Mouse (Mus musculus) heart, postnatal 25 days (tissue): ENCODE measurements around the gene Ppa1. TPM values are rescaled to one million over a fixed set of nuclear protein-coding genes. Genes with fewer than 3 reads are reported as not detected.
A peak's percentile ranks its signal among the peaks of the same experiment; 100 is the strongest.

Source experiments
- DNase-seq: peaks from one replicate; pipeline ENCODE4 v3.0.0; 2022; ENCODE audit warnings: low spot score
- intact Hi-C: fragments of 180-260 bp; cut with DNase I; formaldehyde crosslinking; loops from one replicate; pipeline ENCODE4 v1.15.1; 2025
- total RNA-seq, 2 experiments: library from RNA; stranded (reverse); gene quantifications; 2 replicates each; pipeline ENCODE4 v1.2.3; 2021

Gene Ppa1
- total RNA-seq, 2 experiments from 2014 or later, result 63.9 to 70.1 TPM

GRCm38 (mm10) chr10:61689405-61689804 is 41.1 kb downstream of the Ppa1 start:
- no peak for DNase-seq

GRCm38 (mm10) chr10:61693563-61693962 is 45.2 kb downstream of the Ppa1 start:
- intact Hi-C loops, result no loop called here

More at GRCm38 (mm10) chr10:61689405-61689804, 41.1 kb downstream of the Ppa1 start:
- intact Hi-C loops, result no loop called here

GRCm38 (mm10) chr10:61694870-61695670 is 46.7 kb downstream of the Ppa1 start, which contains the start of gene Tysnd1:
TSS of gene Tysnd1 (plus strand) at chr10:61695514.
- peak; percentile 90 for DNase-seq
- intact Hi-C loops, result no loop called here

More at GRCm38 (mm10) chr10:61693563-61693962, 45.2 kb downstream of the Ppa1 start:
- DNase-seq, result no peak

GRCm38 (mm10) chr10:61695703-61696559 is 47.6 kb downstream of the Ppa1 start:
- no peak for DNase-seq
- intact Hi-C loops, result no loop called here

GRCm38 (mm10) chr10:61696560-61696823 is 48.1 kb downstream of the Ppa1 start:
- intact Hi-C loops, result no loop called here
- DNase-seq, result no peak

- DNase-seq, result no peak
- intact Hi-C loops, result no loop called here
Measured at GRCm38 (mm10) chr10:61697028-61697427, 48.7 kb downstream of the Ppa1 start.

- no peak for DNase-seq
- intact Hi-C loops, result no loop called here
Measured at GRCm38 (mm10) chr10:61704663-61705062, 56.3 kb downstream of the Ppa1 start.

GRCm38 (mm10) chr10:61706412-61707375 is 58.3 kb downstream of the Ppa1 start:
- DNase-seq, result no peak
- intact Hi-C loops, result no loop called here

- intact Hi-C loops, result no loop called here
- DNase-seq, result no peak
Measured at GRCm38 (mm10) chr10:61713601-61714000, 65.2 kb downstream of the Ppa1 start.

GRCm38 (mm10) chr10:61714146-61714545 is 65.8 kb downstream of the Ppa1 start:
- intact Hi-C loops, result no loop called here
- DNase-seq, result no peak

- DNase-seq, result peak; percentile 51
- intact Hi-C loops, result no loop called here
Measured at GRCm38 (mm10) chr10:61714771-61715461, 66.6 kb downstream of the Ppa1 start, which contains the start of gene Aifm2. TSS of gene Aifm2 (plus strand) at chr10:61715263.

GRCm38 (mm10) chr10:61715462-61715837 is 67.1 kb downstream of the Ppa1 start:
- DNase-seq, result no peak
- intact Hi-C loops, result no loop called here

GRCm38 (mm10) chr10:61715996-61716864 is 67.9 kb downstream of the Ppa1 start:
- no peak for DNase-seq
- intact Hi-C loops, result no loop called here

- intact Hi-C loops, result no loop called here
Measured at GRCm38 (mm10) chr10:61717406-61718296, 69.3 kb downstream of the Ppa1 start.

GRCm38 (mm10) chr10:61720331-61720730 is 72.0 kb downstream of the Ppa1 start:
- no peak for DNase-seq
- intact Hi-C loops, result no loop called here

More at GRCm38 (mm10) chr10:61717406-61718296, 69.3 kb downstream of the Ppa1 start:
- DNase-seq, result no peak

GRCm38 (mm10) chr10:61722215-61722614 is 73.9 kb downstream of the Ppa1 start:
- DNase-seq, result no peak
- intact Hi-C loops, result no loop called here

GRCm38 (mm10) chr10:61723271-61723670 is 74.9 kb downstream of the Ppa1 start:
- no peak for DNase-seq
- intact Hi-C loops, result no loop called here
